Mouse (Mus musculus) megakaryocyte, adult 5-6 weeks (primary cell): ENCODE data around the gene Tarbp1. TPM values are rescaled to one million over a fixed set of nuclear protein-coding genes. Genes with fewer than 3 reads are reported as not detected.

Experiments used
- ATAC-seq: 2 replicates; pipeline ENCODE4 v1.8.0; 2016; ENCODE audit warnings: mild to moderate bottlenecking, inconsistent platforms; ENCODE audit not compliant: poor library complexity, severe bottlenecking
- total RNA-seq, 2 experiments: library from RNA; stranded (forward) in 1 of 2; stranded (reverse) in 1 of 2; fragments of 153-499, 151-499 nt in 1 of 2; fragments of 221-1000, 200-1000 nt in 1 of 2; gene quantifications; 2 replicates each; pipeline versions ENCODE4 v1.2.3 to v1.2.4; 2015 to 2017

Gene Tarbp1
- total RNA-seq (2015) (3.2 TPM in 2 replicates), total RNA-seq (2017) (2.3 TPM in 2 replicates)

GRCm38 (mm10) chr8:126474299-126475187 lies at the start of gene Tarbp1:
TSS of gene Tarbp1 (minus strand) at chr8:126475065.
- ATAC-seq, result peak; percentile 75

- ATAC-seq, result no peak
Measured at GRCm38 (mm10) chr8:126524233-126524985, 49.5 kb upstream of the Tarbp1 start.

GRCm38 (mm10) chr8:126523060-126523574 lies 48.3 kb upstream of the Tarbp1 start:
- no peak for ATAC-seq

- ATAC-seq, result no peak
Measured at GRCm38 (mm10) chr8:126519447-126519975, 44.6 kb upstream of the Tarbp1 start.

DNA sequence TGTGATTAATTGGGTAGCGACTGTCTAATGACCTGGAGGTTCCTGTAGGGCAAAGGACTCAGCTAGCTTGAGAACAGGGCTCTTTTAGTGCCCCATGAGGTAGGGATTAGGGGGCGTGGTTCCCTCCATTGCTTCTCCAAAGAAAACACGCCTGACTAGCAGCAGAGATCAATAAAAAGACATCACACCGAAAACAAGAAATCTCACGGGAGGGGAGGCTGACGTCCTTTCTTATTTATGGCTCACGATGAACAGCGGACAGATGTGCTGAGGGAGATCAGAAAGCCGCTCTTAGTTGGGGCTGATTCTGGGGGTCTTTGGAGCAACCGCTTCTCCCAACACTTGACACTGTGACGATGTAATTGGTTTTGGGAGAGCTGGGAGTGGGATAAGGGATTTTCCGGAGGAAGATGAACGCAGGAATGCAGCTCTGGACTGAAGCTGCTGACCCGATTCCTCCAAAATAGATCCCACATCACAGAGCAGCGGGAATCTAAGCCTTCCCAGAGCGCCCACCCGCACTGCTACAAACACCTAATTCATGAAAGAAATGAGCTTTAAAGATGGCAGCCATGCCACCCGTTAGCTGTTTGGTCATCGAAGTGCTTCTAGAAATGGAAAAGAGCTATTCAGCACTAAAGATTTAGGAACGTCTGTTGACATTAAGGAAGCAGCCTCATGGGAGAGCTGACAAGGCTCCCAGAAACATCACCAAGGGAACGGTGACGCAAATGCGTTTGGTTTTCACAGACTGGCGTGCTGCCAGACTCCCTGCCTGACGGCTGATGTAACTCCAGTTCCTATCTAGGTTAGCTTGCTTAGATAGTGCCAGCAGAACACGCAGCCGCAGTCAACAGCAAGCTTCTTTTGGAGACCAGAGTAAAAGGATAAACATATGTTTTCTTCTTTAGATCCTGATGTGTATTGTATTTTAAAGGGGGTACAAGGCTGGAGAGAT lies 42.0 kb upstream of the Tarbp1 start:
- peak; percentile 95 for ATAC-seq

- no peak for ATAC-seq
Measured at GRCm38 (mm10) chr8:126514011-126514964, 39.4 kb upstream of the Tarbp1 start.

DNA sequence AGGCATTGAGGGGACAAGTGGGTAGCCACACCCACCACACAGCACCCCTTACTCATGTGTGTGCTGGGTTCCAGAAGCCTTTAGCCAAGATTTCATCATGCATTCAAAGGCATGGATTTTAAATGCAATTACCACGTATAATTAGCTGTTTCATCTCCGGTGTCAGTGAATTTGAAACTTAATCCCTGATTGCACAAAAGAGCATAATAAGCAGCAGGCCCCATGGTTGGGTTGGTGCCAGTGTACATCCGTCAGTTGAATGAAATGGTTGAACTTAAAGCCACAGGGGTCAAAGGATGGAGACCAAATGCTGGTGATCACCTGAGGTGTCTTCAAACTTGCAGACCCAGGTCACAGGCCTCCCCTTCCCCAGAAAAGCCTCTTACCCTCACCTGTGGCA lies 36.0 kb upstream of the Tarbp1 start:
- no peak for ATAC-seq

- no peak for ATAC-seq
Measured at GRCm38 (mm10) chr8:126509635-126510034, 34.8 kb upstream of the Tarbp1 start.

GRCm38 (mm10) chr8:126508871-126509586 lies 34.2 kb upstream of the Tarbp1 start:
- ATAC-seq, result no peak

DNA sequence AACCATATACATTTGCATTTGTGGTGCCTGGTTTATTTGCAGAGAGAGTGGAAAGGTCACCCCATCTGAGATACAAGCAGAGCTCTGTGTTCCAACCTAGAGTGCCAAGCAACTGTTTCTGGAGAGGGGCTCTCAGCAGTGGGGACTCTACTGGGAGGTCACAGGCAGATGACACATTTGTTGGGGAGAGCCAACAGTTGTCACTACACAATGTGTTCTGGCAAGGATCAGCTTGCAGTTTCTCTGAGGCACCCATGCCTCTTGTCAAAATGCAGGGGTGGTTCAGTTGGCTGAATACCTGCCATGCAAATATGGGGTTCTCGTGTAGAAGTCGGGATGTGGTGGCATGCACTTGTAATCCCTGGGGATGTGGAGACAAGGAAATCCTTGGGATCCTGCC lies 33.4 kb upstream of the Tarbp1 start:
- ATAC-seq, result no peak

DNA sequence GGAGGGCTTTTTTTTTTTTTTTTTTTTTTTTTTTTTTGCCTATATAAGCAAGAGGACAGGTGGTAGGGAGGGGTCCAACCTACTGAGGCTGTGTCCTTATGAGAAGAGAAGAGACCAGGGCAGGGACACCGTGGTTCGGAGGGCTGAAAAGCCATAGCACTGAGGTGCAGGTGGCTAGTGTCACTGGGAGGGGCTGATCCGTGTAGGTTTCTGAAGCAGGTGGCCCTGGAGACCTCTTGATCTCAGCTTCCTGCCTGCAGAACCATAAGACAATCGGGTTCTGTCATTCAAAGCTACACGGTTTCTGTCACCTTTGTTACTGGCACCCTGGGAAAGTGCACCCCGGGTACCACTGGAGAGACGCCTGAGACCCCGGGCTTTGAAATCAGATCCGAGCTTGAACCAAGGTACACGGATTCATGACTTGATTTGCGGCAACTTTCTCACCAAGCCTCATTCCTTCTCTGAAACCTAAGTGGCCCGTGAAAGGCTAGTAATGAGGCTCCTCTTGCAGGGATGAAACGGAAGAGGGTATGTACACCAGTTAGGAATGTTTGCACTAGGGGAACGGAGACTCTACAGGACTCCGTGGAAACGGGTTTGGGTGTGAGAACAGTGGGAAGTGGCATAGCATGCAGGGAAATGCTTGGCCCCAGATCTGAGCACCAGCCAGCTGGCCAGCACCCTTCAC lies 29.8 kb upstream of the Tarbp1 start:
- no peak for ATAC-seq

DNA sequence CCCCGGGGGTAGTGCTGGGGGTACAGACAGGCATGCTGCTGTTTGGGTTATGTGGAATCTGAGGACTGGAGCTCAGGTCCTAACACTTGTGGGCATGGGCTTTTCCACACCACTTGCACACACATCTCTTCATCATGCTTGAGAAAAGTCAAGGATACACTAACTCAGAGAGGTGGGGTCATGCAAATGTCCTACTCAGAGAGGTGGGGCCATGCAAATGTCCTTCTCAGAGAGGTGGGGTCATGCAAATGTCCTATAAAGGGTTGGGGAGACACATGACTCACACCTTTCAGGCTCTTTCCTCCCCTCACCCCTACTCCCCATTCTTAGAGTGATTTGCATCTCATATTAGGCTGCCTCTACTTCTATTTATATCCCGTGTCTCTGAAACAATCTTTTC lies 27.9 kb upstream of the Tarbp1 start:
- ATAC-seq, result no peak

DNA sequence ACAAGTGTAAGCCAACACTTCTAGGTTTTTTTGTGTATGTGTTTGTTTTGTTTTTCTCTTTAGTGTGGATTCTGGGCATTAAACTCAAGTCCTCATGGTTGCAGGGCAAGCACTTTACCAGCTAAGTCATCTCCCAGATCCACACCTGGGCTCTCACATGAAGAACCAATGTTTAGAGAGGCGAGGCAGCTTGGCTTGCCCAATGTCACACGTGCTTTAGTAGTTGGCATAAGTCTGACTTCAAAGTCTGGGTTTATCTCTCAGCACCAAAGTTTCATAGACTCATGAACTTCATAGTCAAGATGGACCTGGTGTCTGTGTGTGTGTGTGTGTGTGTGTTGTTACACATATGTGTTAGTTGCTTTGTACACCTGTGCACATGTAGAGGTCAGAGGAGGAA lies 24.5 kb upstream of the Tarbp1 start:
- no peak for ATAC-seq

DNA sequence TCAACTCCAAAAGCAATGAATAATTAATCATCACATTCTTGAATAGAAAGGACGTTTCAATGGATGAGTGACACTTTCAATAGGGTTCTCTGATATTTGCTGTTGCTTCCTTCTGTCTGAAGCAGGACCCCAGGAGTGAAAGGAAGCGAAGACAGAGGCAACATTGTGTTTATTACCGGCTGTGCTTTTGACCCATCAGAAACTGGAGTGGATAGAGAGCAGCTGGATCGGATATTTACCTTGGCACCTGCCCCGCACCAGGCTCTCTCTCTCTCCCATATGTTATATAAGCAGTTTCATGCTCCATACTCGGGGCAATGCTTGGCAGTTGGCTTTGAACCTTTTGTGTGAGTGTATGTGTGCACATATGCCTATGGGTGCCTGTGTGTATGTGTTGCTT lies 23.6 kb upstream of the Tarbp1 start:
- ATAC-seq, result no peak

- ATAC-seq, result peak; percentile 95
Measured at GRCm38 (mm10) chr8:126497541-126498428, 22.9 kb upstream of the Tarbp1 start.

- ATAC-seq, result no peak
Measured at GRCm38 (mm10) chr8:126496915-126497314, 22.1 kb upstream of the Tarbp1 start.

- no peak for ATAC-seq
Measured at GRCm38 (mm10) chr8:126495461-126495860, 20.6 kb upstream of the Tarbp1 start.
